Mouse (Mus musculus): Measurements from ENCODE around the gene Pcbp4. TPM values are rescaled to one million over a fixed set of nuclear protein-coding genes. Genes with fewer than 3 reads are reported as not detected.

Gene Pcbp4
- polyA plus RNA-seq, 1 experiment from 2014 or later: 243 TPM

- Histone ChIP-seq H3K36me3 (ENCODE audit: poor library complexity, severe bottlenecking) (peaks cover 18% of the 10 kb centered on the region), H3K27ac (no peak overlapping the region), H3K9ac (no peak overlapping the region), H3K27me3 (no peaks in the 10 kb centered on the region; the same call in 1 of the 2 replicates), H3K4me3 (no peak overlapping the region), H3K4me2 (no peak overlapping the region), H3K4me1 (peaks cover 28% of the 10 kb centered on the region), H3K9me3 (replicated peaks) (no peaks in the 10 kb centered on the region)
- WGBS: 92% methylated on average over 7 of the region's 7 CpGs
- ATAC-seq: no peak
These were observed 14.7 kb downstream of the Pcbp4 start for GRCm38 (mm10) chr9:106467746-106468145.

- Histone ChIP-seq H3K27ac (no peak overlapping the region), H3K4me2 (no peak overlapping the region), H3K4me1 (peaks cover 28% of the 10 kb centered on the region), H3K27me3 (no peaks in the 10 kb centered on the region), H3K36me3 (ENCODE audit: poor library complexity, severe bottlenecking) (peaks cover 3% of the 10 kb centered on the region; the same call in 1 of the 2 replicates), H3K9ac (no peak overlapping the region), H3K4me3 (no peak overlapping the region), H3K9me3 (replicated peaks) (no peaks in the 10 kb centered on the region)
- no peak for ATAC-seq
- 80% methylated on average over 6 of the region's 6 CpGs for WGBS
These were observed 16.2 kb downstream of the Pcbp4 start for GRCm38 (mm10) chr9:106469317-106469716.

- Histone ChIP-seq H3K27ac (no peak overlapping the region), H3K27me3 (no peaks in the 10 kb centered on the region), H3K4me3 (no peak overlapping the region), H3K9ac (no peak overlapping the region), H3K36me3 (ENCODE audit: poor library complexity, severe bottlenecking) (no peaks in the 10 kb centered on the region), H3K4me1 (peaks cover 28% of the 10 kb centered on the region), H3K9me3 (replicated peaks) (no peaks in the 10 kb centered on the region), H3K4me2 (no peak overlapping the region)
- WGBS: 72% methylated on average over 9 of the region's 9 CpGs
- ATAC-seq: no peak
These were observed 16.7 kb downstream of the Pcbp4 start for GRCm38 (mm10) chr9:106469776-106470175.

GRCm38 (mm10) chr9:106470991-106471750 lies 18.1 kb downstream of the Pcbp4 start:
- Histone ChIP-seq H3K4me1 (peaks cover 20% of the 10 kb centered on the region), H3K9ac (no peak overlapping the region), H3K27me3 (no peaks in the 10 kb centered on the region), H3K36me3 (ENCODE audit: poor library complexity, severe bottlenecking) (no peaks in the 10 kb centered on the region), H3K9me3 (replicated peaks) (no peaks in the 10 kb centered on the region), H3K27ac (no peak overlapping the region), H3K4me3 (no peak overlapping the region), H3K4me2 (no peak overlapping the region)
- no peak for ATAC-seq
- WGBS: 62% methylated on average over 14 of the region's 14 CpGs

GRCm38 (mm10) chr9:106471892-106472291 lies 18.8 kb downstream of the Pcbp4 start:
- WGBS: 17% methylated on average over 5 of the region's 5 CpGs
- H3K9me3 ChIP-seq (replicated peaks): no peaks in the 10 kb centered on the region

GRCm38 (mm10) chr9:106472321-106472720 lies 19.2 kb downstream of the Pcbp4 start:
- H3K9me3 ChIP-seq (replicated peaks): no peaks in the 10 kb centered on the region
- no peak overlapping the region for H3K4me2 ChIP-seq
- H3K27me3 ChIP-seq: no peaks in the 10 kb centered on the region
- no peaks in the 10 kb centered on the region for H3K36me3 ChIP-seq (ENCODE audit: poor library complexity, severe bottlenecking)
- ATAC-seq: no peak
- H3K4me3 ChIP-seq: no peak overlapping the region
- H3K4me1 ChIP-seq: peaks cover 22% of the 10 kb centered on the region
- H3K27ac ChIP-seq: no peak overlapping the region
- 68% methylated on average over 4 of the region's 4 CpGs for WGBS
- no peak overlapping the region for H3K9ac ChIP-seq

More at GRCm38 (mm10) chr9:106471892-106472291, 18.8 kb downstream of the Pcbp4 start:
- Histone ChIP-seq H3K4me3 (no peak overlapping the region), H3K27me3 (no peaks in the 10 kb centered on the region), H3K4me1 (peaks cover 22% of the 10 kb centered on the region), H3K9ac (no peak overlapping the region), H3K4me2 (no peak overlapping the region), H3K27ac (no peak overlapping the region), H3K36me3 (ENCODE audit: poor library complexity, severe bottlenecking) (no peaks in the 10 kb centered on the region)
- no peak for ATAC-seq

GRCm38 (mm10) chr9:106473081-106473752 lies 20.1 kb downstream of the Pcbp4 start:
- no peak for ATAC-seq
- Histone ChIP-seq H3K4me2 (no peak overlapping the region), H3K36me3 (ENCODE audit: poor library complexity, severe bottlenecking) (no peaks in the 10 kb centered on the region), H3K27ac (no peak overlapping the region), H3K9ac (no peak overlapping the region), H3K4me3 (no peak overlapping the region), H3K9me3 (replicated peaks) (no peaks in the 10 kb centered on the region), H3K4me1 (peaks cover 31% of the 10 kb centered on the region), H3K27me3 (no peaks in the 10 kb centered on the region)
- 90% methylated on average over 16 of the region's 16 CpGs for whole genome bisulfite sequencing

GRCm38 (mm10) chr9:106473753-106474105 lies 20.6 kb downstream of the Pcbp4 start:
- WGBS: 79% methylated on average over 5 of the region's 5 CpGs
- no peaks in the 10 kb centered on the region for H3K27me3 ChIP-seq

GRCm38 (mm10) chr9:106474456-106474855 lies 21.4 kb downstream of the Pcbp4 start:
- Histone ChIP-seq H3K4me2 (peak overlapping the region; percentile 22; the same call in 1 of the 2 replicates), H3K36me3 (ENCODE audit: poor library complexity, severe bottlenecking) (0 out of 2 replicates have a peak, but pooled peaks cover 3% of the 10 kb centered on the region), H3K27me3 (no peaks in the 10 kb centered on the region), H3K4me1 (peaks cover 36% of the 10 kb centered on the region), H3K9ac (0 out of 2 replicates have a peak overlapping the region, but pooled peaks have one; percentile 2), H3K9me3 (replicated peaks) (no peaks in the 10 kb centered on the region), H3K4me3 (no peak overlapping the region), H3K27ac (no peak overlapping the region)
- no peak; the same call in 1 of the 2 replicates for ATAC-seq
- WGBS: 5% methylated on average over 6 of the region's 6 CpGs

More at GRCm38 (mm10) chr9:106473753-106474105, 20.6 kb downstream of the Pcbp4 start:
- Histone ChIP-seq H3K4me3 (no peak overlapping the region), H3K9ac (no peak overlapping the region; the same call in 1 of the 2 replicates), H3K9me3 (replicated peaks) (no peaks in the 10 kb centered on the region), H3K4me1 (peaks cover 36% of the 10 kb centered on the region), H3K36me3 (ENCODE audit: poor library complexity, severe bottlenecking) (no peaks in the 10 kb centered on the region), H3K4me2 (no peak overlapping the region), H3K27ac (no peak overlapping the region)
- no peak for ATAC-seq

- Histone ChIP-seq H3K9ac (no peak overlapping the region), H3K36me3 (ENCODE audit: poor library complexity, severe bottlenecking) (peaks cover 8% of the 10 kb centered on the region; the same call in 1 of the 2 replicates), H3K27ac (no peak overlapping the region), H3K4me3 (no peak overlapping the region), H3K4me2 (no peak overlapping the region), H3K9me3 (replicated peaks) (no peaks in the 10 kb centered on the region), H3K27me3 (no peaks in the 10 kb centered on the region), H3K4me1 (peaks cover 36% of the 10 kb centered on the region)
- no peak for ATAC-seq
- WGBS: 61% methylated on average over 7 of the region's 7 CpGs
These were observed 22.0 kb downstream of the Pcbp4 start for GRCm38 (mm10) chr9:106475046-106475445.

- Histone ChIP-seq H3K4me1 (peaks cover 36% of the 10 kb centered on the region), H3K4me3 (0 out of 2 replicates have a peak within 1 kb of the TSS, but pooled peaks have one; percentile 70)
These were observed 22.5 kb downstream of the Pcbp4 start, which contains the start of gene Rrp9 for GRCm38 (mm10) chr9:106475663-106476001. Rrp9 (plus strand) TSS chr9:106475963.

More at GRCm38 (mm10) chr9:106475663-106476001, 22.5 kb downstream of the Pcbp4 start, which contains the start of gene Rrp9:
- no peaks in the 10 kb centered on the region for H3K9me3 ChIP-seq (replicated peaks)
- H3K27me3 ChIP-seq: no peaks in the 10 kb centered on the region
- H3K9ac ChIP-seq: peak within 1 kb of the TSS; percentile 31; the same call in 1 of the 2 replicates
- H3K36me3 ChIP-seq (ENCODE audit: poor library complexity, severe bottlenecking): peaks cover 14% of the 10 kb centered on the region
- no peak within 1 kb of the TSS for H3K27ac ChIP-seq
- peak within 1 kb of the TSS; percentile 92 for H3K4me2 ChIP-seq
- ATAC-seq: no peak
- WGBS: 88% methylated on average over 10 of the region's 10 CpGs

Measured in forebrain, embryonic 13.5 days (tissue).